Mouse (Mus musculus) intestine, postnatal 0 days (tissue): ENCODE measurements around the gene Clec16a. TPM values are rescaled to one million over a fixed set of nuclear protein-coding genes. Genes with fewer than 3 reads are reported as not detected.

Source experiments
- ATAC-seq: fragments of 200-750 bp; cut with Nextera tagmentation; 2 replicates; pipeline ENCODE4 v1.8.0; 2017; ENCODE audit warnings: mild to moderate bottlenecking, moderate TSS enrichment, moderate library complexity
- H3K27ac ChIP-seq: fragments of 300-500 bp; sonication (generic); 2 replicates; pipeline ENCODE4 v1.5.1; 2014; ENCODE audit warnings: mild to moderate bottlenecking, low read depth, low read length, moderate library complexity
- H3K27me3 ChIP-seq: fragments of 300-500 bp; sonication (generic); replicated peaks from 2 replicates; pipeline ENCODE4 v1.6.1; 2014; ENCODE audit warnings: low read length, mixed read lengths; ENCODE audit not compliant: control insufficient read depth, insufficient read depth
- H3K36me3 ChIP-seq: fragments of 300-500 bp; sonication (generic); 2 replicates; pipeline ENCODE4 v1.6.1; 2014; ENCODE audit warnings: mild to moderate bottlenecking, moderate library complexity; ENCODE audit not compliant: control insufficient read depth, insufficient read depth
- H3K4me1 ChIP-seq: fragments of 300-500 bp; sonication (generic); replicated peaks from 2 replicates; pipeline ENCODE4 v1.6.1; 2014; ENCODE audit warnings: antibody characterized with exemption, low read length, mixed read lengths; ENCODE audit not compliant: control insufficient read depth, insufficient read depth
- H3K4me2 ChIP-seq: fragments of 300-500 bp; sonication (generic); replicated peaks from 2 replicates; pipeline ENCODE4 v1.6.1; 2014; ENCODE audit warnings: low read depth, mild to moderate bottlenecking, moderate library complexity
- H3K4me3 ChIP-seq: fragments of 300-500 bp; sonication (generic); 2 replicates; pipeline ENCODE4 v1.5.1; 2014; ENCODE audit warnings: low read depth, low read length
- H3K9ac ChIP-seq: fragments of 300-500 bp; sonication (generic); 2 replicates; pipeline ENCODE4 v1.6.1; 2014; ENCODE audit warnings: mild to moderate bottlenecking, low read depth, low read length
- H3K9me3 ChIP-seq: fragments of 300-500 bp; sonication (generic); 2 replicates; pipeline ENCODE4 v1.6.1; 2016; ENCODE audit warnings: mixed run types; ENCODE audit not compliant: control insufficient read depth
- CTCF ChIP-seq: sonication (generic); IDR thresholded peaks from 2 replicates; pipeline ENCODE4 v1.5.1; 2016; ENCODE audit warnings: low read depth, mild to moderate bottlenecking, control low read depth, antibody characterized with exemption, moderate library complexity
- WGBS: fragments of 180-500 bp; shearing (Covaris S2); extraction: QIAGEN DNeasy Blood & Tissue Kit; methylation state at CpG from one replicate; pipeline ENCODE4 v1.1.7; 2014; 5-methylcytosine and 5-hydroxymethylcytosine counted together
- polyA plus RNA-seq: library from polyadenylated mRNA; unstranded; fragments of >200 nt; fragmentation: Nextera tagmentation; extraction: Ambion mirVana; gene quantifications from 2 replicates; pipeline ENCODE4 v1.2.1, GENCODE M21; 2015

The Clec16a gene
- polyA plus RNA-seq, 1 experiment from 2014 or later = 30.4 TPM

- no peaks in the 10 kb centered on the region for H3K36me3 ChIP-seq
- H3K27me3 ChIP-seq = no peaks in the 10 kb centered on the region
- no peak overlapping the region for H3K4me2 ChIP-seq
- peaks cover 12% of the 10 kb centered on the region for H3K4me1 ChIP-seq
- TF ChIP-seq CTCF = no peak
- no peak for ATAC-seq
- no peak overlapping the region for H3K27ac ChIP-seq
- no peak overlapping the region for H3K9ac ChIP-seq
- no peak overlapping the region for H3K4me3 ChIP-seq
- no peaks in the 10 kb centered on the region for H3K9me3 ChIP-seq
These were observed 106.7 kb downstream of the Clec16a start for GRCm38 (mm10) chr16:10651804-10652203.

DNA sequence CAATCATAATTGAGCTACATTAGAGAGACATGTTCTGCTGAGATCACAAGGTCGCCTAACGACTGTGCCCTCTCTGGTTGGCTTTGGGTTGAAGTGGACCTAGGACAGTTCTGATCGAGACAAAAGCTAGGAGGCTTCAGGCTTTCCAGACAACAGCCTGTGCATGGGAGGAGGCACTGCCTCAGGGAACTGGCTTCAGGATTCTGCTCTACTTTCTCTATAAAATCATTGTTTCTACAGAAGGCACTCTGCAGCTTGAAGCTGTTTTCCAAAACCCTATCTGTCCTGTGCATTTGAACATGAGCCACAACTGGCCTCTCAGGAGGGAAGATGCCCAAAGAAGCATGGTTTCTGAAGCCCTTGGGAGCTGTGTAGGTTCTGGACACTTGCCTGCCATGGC is 107.8 kb downstream of the Clec16a start:
- 85% methylated on average over 3 of the region's 3 CpGs for WGBS
- Histone ChIP-seq H3K9me3 (no peaks in the 10 kb centered on the region), H3K4me2 (no peak overlapping the region), H3K4me3 (no peak overlapping the region), H3K27ac (no peak overlapping the region), H3K27me3 (no peaks in the 10 kb centered on the region), H3K36me3 (no peaks in the 10 kb centered on the region), H3K4me1 (peaks cover 12% of the 10 kb centered on the region), H3K9ac (no peak overlapping the region)
- ATAC-seq = no peak
- no peak for TF ChIP-seq CTCF

- Histone ChIP-seq H3K4me3 (no peak overlapping the region), H3K9ac (no peak overlapping the region), H3K9me3 (no peaks in the 10 kb centered on the region), H3K36me3 (no peaks in the 10 kb centered on the region), H3K27ac (0 out of 2 replicates have a peak overlapping the region, but pooled peaks have one; percentile 65), H3K4me1 (peaks cover 12% of the 10 kb centered on the region), H3K4me2 (0 out of 2 replicates have a peak overlapping the region, but pooled peaks have one; percentile 17), H3K27me3 (no peaks in the 10 kb centered on the region)
- no peak for ATAC-seq
- 78% methylated on average over 3 of the region's 3 CpGs for whole genome bisulfite sequencing
- no peak for TF ChIP-seq CTCF
These were observed 110.1 kb downstream of the Clec16a start for GRCm38 (mm10) chr16:10655236-10655635.

- H3K27me3 ChIP-seq = no peaks in the 10 kb centered on the region
- peaks cover 14% of the 10 kb centered on the region for H3K4me1 ChIP-seq
- H3K4me3 ChIP-seq = no peak overlapping the region
- no peaks in the 10 kb centered on the region for H3K36me3 ChIP-seq
- TF ChIP-seq CTCF = no peak
- H3K9ac ChIP-seq = no peak overlapping the region
- ATAC-seq = no peak
- H3K27ac ChIP-seq = peak overlapping the region; percentile 65
- WGBS = 46% methylated on average over 3 of the region's 3 CpGs
- H3K4me2 ChIP-seq = 0 out of 2 replicates have a peak overlapping the region, but pooled peaks have one; percentile 17
- no peaks in the 10 kb centered on the region for H3K9me3 ChIP-seq
These were observed 110.8 kb downstream of the Clec16a start for GRCm38 (mm10) chr16:10655926-10656325.

DNA sequence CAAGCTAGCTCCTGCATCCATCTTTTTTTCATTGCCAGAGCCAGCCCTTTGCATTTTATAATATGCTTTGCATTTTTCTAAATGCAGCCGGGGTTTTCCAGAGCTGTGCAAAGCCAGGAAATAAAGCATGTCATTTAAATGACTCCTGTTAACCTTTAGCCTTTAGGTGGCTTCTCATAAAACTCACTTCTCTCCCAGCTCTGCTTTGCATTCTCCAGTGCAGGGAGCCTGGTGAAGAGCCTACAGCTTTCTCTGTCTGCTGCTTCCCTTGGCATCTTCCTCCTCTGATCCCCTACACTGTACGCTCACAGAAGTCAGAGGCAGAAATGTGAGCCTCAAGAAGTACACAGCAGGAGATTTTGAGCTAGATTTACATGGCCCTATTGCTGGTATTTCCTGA is 111.3 kb downstream of the Clec16a start:
- ATAC-seq = peak; percentile 67

DNA sequence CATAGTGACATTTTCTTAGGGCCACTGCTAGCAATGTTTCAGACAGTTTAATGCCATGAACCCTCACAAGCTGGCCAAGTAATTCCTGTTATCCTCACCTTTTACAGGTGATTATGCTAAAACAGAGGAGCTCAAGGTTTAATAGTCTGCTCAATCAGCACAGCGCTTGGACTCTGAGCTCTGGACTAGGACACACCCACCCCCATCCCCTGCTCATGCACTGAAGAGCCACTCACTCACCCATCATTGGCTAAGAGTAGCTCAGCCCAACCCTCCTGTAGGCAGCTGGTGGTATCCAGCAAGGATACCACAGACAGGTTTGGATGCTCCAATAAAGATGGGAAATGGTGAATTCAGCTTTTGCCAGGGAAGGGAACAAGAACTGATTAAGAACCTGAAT is 111.8 kb downstream of the Clec16a start:
- WGBS = 48% methylated on average over 1 of the region's 1 CpGs
- Histone ChIP-seq H3K4me2 (no peak overlapping the region), H3K4me3 (no peak overlapping the region), H3K36me3 (no peaks in the 10 kb centered on the region), H3K9ac (no peak overlapping the region), H3K27ac (peak overlapping the region; percentile 65), H3K9me3 (no peaks in the 10 kb centered on the region), H3K4me1 (peaks cover 14% of the 10 kb centered on the region), H3K27me3 (no peaks in the 10 kb centered on the region)
- ATAC-seq = peak; percentile 93
- TF ChIP-seq CTCF = no peak

More for the DNA sequence above, 111.3 kb downstream of the Clec16a start:
- no peaks in the 10 kb centered on the region for H3K36me3 ChIP-seq
- H3K9ac ChIP-seq = no peak overlapping the region
- H3K27me3 ChIP-seq = no peaks in the 10 kb centered on the region
- H3K4me1 ChIP-seq = peaks cover 14% of the 10 kb centered on the region
- no peak for TF ChIP-seq CTCF
- no peak overlapping the region; the same call in 1 of the 2 replicates for H3K4me2 ChIP-seq
- H3K4me3 ChIP-seq = no peak overlapping the region
- H3K9me3 ChIP-seq = no peaks in the 10 kb centered on the region
- WGBS = 25% methylated on average over 2 of the region's 2 CpGs
- peak overlapping the region; percentile 65 for H3K27ac ChIP-seq

DNA sequence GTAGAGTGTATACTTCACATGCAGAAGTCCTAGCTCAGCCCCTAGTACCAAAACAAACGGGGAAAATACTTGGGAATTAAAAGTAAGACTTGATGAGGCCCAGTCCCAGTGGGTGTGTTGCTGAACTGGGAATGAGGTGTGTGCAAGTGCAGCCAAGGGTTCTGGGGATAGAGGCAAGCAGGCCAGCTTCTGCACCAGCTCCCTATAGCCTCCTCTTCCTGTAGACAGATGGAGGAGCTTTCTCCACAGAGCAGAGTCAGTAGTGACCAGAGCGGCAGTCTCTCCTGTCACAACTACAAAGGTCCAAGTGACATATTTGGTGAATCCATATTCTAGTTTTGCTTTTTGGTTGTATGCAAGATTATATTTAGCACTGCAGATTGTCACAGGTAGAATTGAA is 114.1 kb downstream of the Clec16a start:
- no peak for ATAC-seq
- TF ChIP-seq CTCF = no peak
- no peaks in the 10 kb centered on the region for H3K36me3 ChIP-seq

More for the DNA sequence above, 114.1 kb downstream of the Clec16a start:
- H3K4me1 ChIP-seq = peaks cover 16% of the 10 kb centered on the region
- WGBS = 91% methylated on average over 2 of the region's 2 CpGs
- no peak overlapping the region for H3K4me3 ChIP-seq
- no peak overlapping the region for H3K9ac ChIP-seq
- no peak overlapping the region for H3K27ac ChIP-seq
- no peak overlapping the region for H3K4me2 ChIP-seq
- H3K27me3 ChIP-seq = no peaks in the 10 kb centered on the region
- H3K9me3 ChIP-seq = no peaks in the 10 kb centered on the region
